Mouse (Mus musculus): Measurements from ENCODE around the gene Htatip2. TPM values are rescaled to one million over a fixed set of nuclear protein-coding genes. Genes with fewer than 3 reads are reported as not detected.

Gene Htatip2
- polyA plus RNA-seq (2016; fragmentation: Nextera tagmentation; extraction: Ambion mirVana): 37.0 and 37.7 TPM in 2 replicates

GRCm38 (mm10) chr7:49758934-49759571 lies at the start of gene Htatip2:
Gene Htatip2 (plus strand): TSS chr7:49759115.
- peak within 1 kb of the TSS; percentile 81 for H3K4me2 ChIP-seq
- under 1% methylated on average over 40 of the region's 42 CpGs for WGBS (ENCODE audit: insufficient replicate concordance)
- peaks cover 61% of the 10 kb centered on the region for H3K4me1 ChIP-seq
- peak within 1 kb of the TSS; percentile 93 for H3K9ac ChIP-seq
- H3K27ac ChIP-seq: peak within 1 kb of the TSS; percentile 92
- peaks cover 14% of the 10 kb centered on the region for H3K27me3 ChIP-seq (replicated peaks)
- H3K9me3 ChIP-seq (replicated peaks): no peaks in the 10 kb centered on the region
- ATAC-seq: peak; percentile 88
- peak within 1 kb of the TSS; percentile 78 for H3K4me3 ChIP-seq
- peaks cover 22% of the 10 kb centered on the region for H3K36me3 ChIP-seq

GRCm38 (mm10) chr7:49709381-49710021 lies 49.4 kb upstream of the Htatip2 start:
- H3K27me3 ChIP-seq (replicated peaks): no peaks in the 10 kb centered on the region
- no peaks in the 10 kb centered on the region for H3K36me3 ChIP-seq
- H3K4me2 ChIP-seq: no peak overlapping the region
- no peak overlapping the region for H3K27ac ChIP-seq
- no peaks in the 10 kb centered on the region for H3K9me3 ChIP-seq (replicated peaks)
- ATAC-seq: no peak
- WGBS (ENCODE audit: insufficient replicate concordance): 36% methylated on average over 9 of the region's 9 CpGs
- no peak overlapping the region for H3K4me3 ChIP-seq
- no peaks in the 10 kb centered on the region for H3K4me1 ChIP-seq
- no peak overlapping the region for H3K9ac ChIP-seq

- ATAC-seq: no peak
- Histone ChIP-seq H3K4me3 (no peak overlapping the region), H3K9ac (no peak overlapping the region), H3K4me2 (no peak overlapping the region), H3K27me3 (replicated peaks) (no peaks in the 10 kb centered on the region), H3K27ac (no peak overlapping the region), H3K36me3 (no peaks in the 10 kb centered on the region), H3K9me3 (replicated peaks) (no peaks in the 10 kb centered on the region), H3K4me1 (no peaks in the 10 kb centered on the region)
- WGBS (ENCODE audit: insufficient replicate concordance): 68% methylated on average over 15 of the region's 15 CpGs
These were observed 40.8 kb upstream of the Htatip2 start for GRCm38 (mm10) chr7:49717942-49718733.

GRCm38 (mm10) chr7:49734342-49734741 lies 24.6 kb upstream of the Htatip2 start:
- H3K9ac ChIP-seq: no peak overlapping the region
- no peak for ATAC-seq
- no peak overlapping the region for H3K4me3 ChIP-seq
- no peak overlapping the region for H3K4me2 ChIP-seq
- H3K36me3 ChIP-seq: no peaks in the 10 kb centered on the region
- H3K4me1 ChIP-seq: no peaks in the 10 kb centered on the region
- whole genome bisulfite sequencing (ENCODE audit: insufficient replicate concordance): 50% methylated on average over 4 of the region's 4 CpGs
- H3K27ac ChIP-seq: no peak overlapping the region
- H3K9me3 ChIP-seq (replicated peaks): no peaks in the 10 kb centered on the region
- no peaks in the 10 kb centered on the region; the same call in 1 of the 2 replicates for H3K27me3 ChIP-seq (replicated peaks)

- WGBS (ENCODE audit: insufficient replicate concordance): 63% methylated on average over 8 of the region's 8 CpGs
- ATAC-seq: no peak
- H3K4me2 ChIP-seq: no peak overlapping the region
These were observed 19.5 kb upstream of the Htatip2 start for GRCm38 (mm10) chr7:49739448-49739847.

GRCm38 (mm10) chr7:49741474-49741873 lies 17.4 kb upstream of the Htatip2 start:
- Histone ChIP-seq H3K36me3 (no peaks in the 10 kb centered on the region), H3K27ac (no peak overlapping the region)
- WGBS (ENCODE audit: insufficient replicate concordance): 10% methylated on average over 5 of the region's 5 CpGs

More at GRCm38 (mm10) chr7:49739448-49739847, 19.5 kb upstream of the Htatip2 start:
- Histone ChIP-seq H3K27ac (no peak overlapping the region), H3K9me3 (replicated peaks) (no peaks in the 10 kb centered on the region), H3K9ac (no peak overlapping the region), H3K4me1 (no peaks in the 10 kb centered on the region), H3K27me3 (replicated peaks) (no peaks in the 10 kb centered on the region), H3K36me3 (no peaks in the 10 kb centered on the region), H3K4me3 (no peak overlapping the region)

GRCm38 (mm10) chr7:49741923-49742322 lies 17.0 kb upstream of the Htatip2 start:
- Histone ChIP-seq H3K4me1 (no peaks in the 10 kb centered on the region), H3K9me3 (replicated peaks) (no peaks in the 10 kb centered on the region), H3K9ac (no peak overlapping the region), H3K27ac (no peak overlapping the region), H3K4me2 (no peak overlapping the region), H3K36me3 (no peaks in the 10 kb centered on the region), H3K4me3 (no peak overlapping the region), H3K27me3 (replicated peaks) (no peaks in the 10 kb centered on the region)
- ATAC-seq: no peak
- WGBS (ENCODE audit: insufficient replicate concordance): 32% methylated on average over 10 of the region's 10 CpGs

More at GRCm38 (mm10) chr7:49741474-49741873, 17.4 kb upstream of the Htatip2 start:
- Histone ChIP-seq H3K4me3 (no peak overlapping the region), H3K27me3 (replicated peaks) (no peaks in the 10 kb centered on the region), H3K9me3 (replicated peaks) (no peaks in the 10 kb centered on the region), H3K4me2 (no peak overlapping the region), H3K9ac (no peak overlapping the region), H3K4me1 (no peaks in the 10 kb centered on the region)
- no peak for ATAC-seq

GRCm38 (mm10) chr7:49751148-49751547 lies 7.8 kb upstream of the Htatip2 start:
- no peak overlapping the region for H3K9ac ChIP-seq
- no peaks in the 10 kb centered on the region for H3K9me3 ChIP-seq (replicated peaks)
- H3K27ac ChIP-seq: no peak overlapping the region
- no peak for ATAC-seq
- WGBS (ENCODE audit: insufficient replicate concordance): 4% methylated on average over 4 of the region's 4 CpGs
- no peaks in the 10 kb centered on the region for H3K36me3 ChIP-seq
- no peak overlapping the region for H3K4me3 ChIP-seq
- H3K4me1 ChIP-seq: 0 out of 2 replicates have a peak, but pooled peaks cover 11% of the 10 kb centered on the region
- peaks cover 17% of the 10 kb centered on the region for H3K27me3 ChIP-seq (replicated peaks)
- no peak overlapping the region for H3K4me2 ChIP-seq

- 0 out of 2 replicates have a peak, but pooled peaks cover 11% of the 10 kb centered on the region for H3K4me1 ChIP-seq
- H3K27ac ChIP-seq: no peak overlapping the region
- H3K27me3 ChIP-seq (replicated peaks): peaks cover 23% of the 10 kb centered on the region
- H3K9me3 ChIP-seq (replicated peaks): no peaks in the 10 kb centered on the region
- peak; percentile 38; the same call in 1 of the 2 replicates for ATAC-seq
- no peaks in the 10 kb centered on the region for H3K36me3 ChIP-seq
- peak overlapping the region; percentile 24; the same call in 1 of the 2 replicates for H3K4me3 ChIP-seq
- WGBS (ENCODE audit: insufficient replicate concordance): 23% methylated on average over 25 of the region's 25 CpGs
- H3K4me2 ChIP-seq: peak overlapping the region; percentile 56
- H3K9ac ChIP-seq: no peak overlapping the region
These were observed 6.0 kb upstream of the Htatip2 start for GRCm38 (mm10) chr7:49752730-49753506.

GRCm38 (mm10) chr7:49754767-49755166 lies 4.1 kb upstream of the Htatip2 start:
- H3K27me3 ChIP-seq (replicated peaks): peaks cover 23% of the 10 kb centered on the region
- no peaks in the 10 kb centered on the region for H3K9me3 ChIP-seq (replicated peaks)
- H3K27ac ChIP-seq: no peak overlapping the region
- no peak for ATAC-seq
- H3K4me1 ChIP-seq: peaks cover 26% of the 10 kb centered on the region
- H3K36me3 ChIP-seq: no peaks in the 10 kb centered on the region
- no peak overlapping the region for H3K4me2 ChIP-seq
- H3K9ac ChIP-seq: no peak overlapping the region
- 6% methylated on average over 9 of the region's 9 CpGs for WGBS (ENCODE audit: insufficient replicate concordance)
- H3K4me3 ChIP-seq: no peak overlapping the region

GRCm38 (mm10) chr7:49762605-49763004 lies 3.7 kb downstream of the Htatip2 start:
- ATAC-seq: peak; percentile 57
- Histone ChIP-seq H3K9me3 (replicated peaks) (no peaks in the 10 kb centered on the region), H3K4me1 (peaks cover 76% of the 10 kb centered on the region), H3K4me2 (peak overlapping the region; percentile 81), H3K27me3 (replicated peaks) (no peaks in the 10 kb centered on the region; the same call in 1 of the 2 replicates), H3K4me3 (peak overlapping the region; percentile 21), H3K9ac (peak overlapping the region; percentile 57), H3K27ac (peak overlapping the region; percentile 92), H3K36me3 (peaks cover 55% of the 10 kb centered on the region)
- 56% methylated on average over 13 of the region's 13 CpGs for WGBS (ENCODE audit: insufficient replicate concordance)
